Mouse (Mus musculus) kidney, postnatal 0 days (tissue): ENCODE results near the gene Smarca2. TPM values are rescaled to one million over a fixed set of nuclear protein-coding genes. Genes with fewer than 3 reads are reported as not detected.
A peak's percentile ranks its signal among the peaks of the same experiment; 100 is the strongest.

ENCODE experiments used
- ATAC-seq: fragments of 200-750 bp; cut with Nextera tagmentation; replicated peaks from 2 replicates; pipeline ENCODE4 v1.8.0; 2017; ENCODE audit warnings: low read depth, moderate number of reproducible peaks, moderate TSS enrichment, moderate library complexity; ENCODE audit not compliant: low FRiP score
- DNase-seq: peaks from one replicate; pipeline ENCODE4 v3.0.0-alpha.2; 2016; ENCODE audit warnings: low spot score
- H3K27ac ChIP-seq: fragments of 300-500 bp; sonication (generic); 2 replicates; pipeline ENCODE4 v1.5.1; 2014; ENCODE audit warnings: mild to moderate bottlenecking
- H3K27me3 ChIP-seq: fragments of 300-500 bp; sonication (generic); 2 replicates; pipeline ENCODE4 v1.6.1; 2014; ENCODE audit warnings: low read length, mixed read lengths; ENCODE audit not compliant: insufficient read depth
- H3K36me3 ChIP-seq: fragments of 300-500 bp; sonication (generic); 2 replicates; pipeline ENCODE4 v1.6.1; 2014; ENCODE audit warnings: low read length, mixed read lengths; ENCODE audit not compliant: insufficient read depth
- H3K4me1 ChIP-seq: fragments of 300-500 bp; sonication (generic); replicated peaks from 2 replicates; pipeline ENCODE4 v1.6.1; 2014; ENCODE audit warnings: antibody characterized with exemption, low read length, mixed read lengths; ENCODE audit not compliant: insufficient read depth
- H3K4me2 ChIP-seq: fragments of 300-500 bp; sonication (generic); 2 replicates; pipeline ENCODE4 v1.6.1; 2014; ENCODE audit warnings: mild to moderate bottlenecking, low read length, moderate library complexity, mixed read lengths
- H3K4me3 ChIP-seq: fragments of 300-500 bp; sonication (generic); replicated peaks from 2 replicates; pipeline ENCODE4 v1.5.1; 2014; ENCODE audit warnings: low read depth, low read length
- H3K9ac ChIP-seq: fragments of 300-500 bp; sonication (generic); 2 replicates; pipeline ENCODE4 v1.6.1; 2014; ENCODE audit warnings: low read depth, low read length
- H3K9me3 ChIP-seq: fragments of 300-500 bp; sonication (generic); replicated peaks from 2 replicates; pipeline ENCODE4 v1.6.1; 2016; ENCODE audit warnings: low read length, inconsistent platforms, mixed read lengths
- CTCF ChIP-seq: IDR thresholded peaks from 2 replicates; pipeline ENCODE4 v1.5.1; 2016; ENCODE audit warnings: antibody characterized with exemption, low read depth, mild to moderate bottlenecking, moderate library complexity
- WGBS: fragments of 180-500 bp; shearing (Covaris S2); extraction: QIAGEN DNeasy Blood & Tissue Kit; methylation state at CpG from one replicate; pipeline ENCODE4 v1.1.7; 2014; 5-methylcytosine and 5-hydroxymethylcytosine counted together
- polyA plus RNA-seq: library from polyadenylated mRNA; unstranded; fragments of >200 nt; fragmentation: Nextera tagmentation; extraction: Ambion mirVana; gene quantifications from 2 replicates; pipeline ENCODE4 v1.2.1, GENCODE M21; 2015

Gene Smarca2
- polyA plus RNA-seq, 1 experiment from 2014 or later, result 36.1 TPM

- Histone ChIP-seq H3K36me3 (0 out of 2 replicates have a peak, but pooled peaks cover 12% of the 10 kb centered on the region), H3K9ac (no peak overlapping the region), H3K27me3 (no peaks in the 10 kb centered on the region), H3K27ac (0 out of 2 replicates have a peak overlapping the region, but pooled peaks have one; percentile 63), H3K4me3 (no peak overlapping the region), H3K4me1 (peaks cover 1% of the 10 kb centered on the region; the same call in 1 of the 2 replicates), H3K4me2 (no peak overlapping the region), H3K9me3 (no peaks in the 10 kb centered on the region)
- 70% methylated on average over 13 of the region's 13 CpGs for WGBS
- DNase-seq, result no peak
- no peak for TF ChIP-seq CTCF
- no peak for ATAC-seq
Observed at GRCm38 (mm10) chr19:26759295-26759694, 154.4 kb downstream of the Smarca2 start.

- DNase-seq (no peak), ATAC-seq (no peak)
- H3K36me3 ChIP-seq, result 0 out of 2 replicates have a peak, but pooled peaks cover 12% of the 10 kb centered on the region
- TF ChIP-seq CTCF, result no peak
- H3K9ac ChIP-seq, result no peak overlapping the region
- no peak overlapping the region for H3K4me2 ChIP-seq
- no peak overlapping the region for H3K27ac ChIP-seq
- H3K27me3 ChIP-seq, result no peaks in the 10 kb centered on the region
- H3K4me1 ChIP-seq, result no peaks in the 10 kb centered on the region
- H3K9me3 ChIP-seq, result no peaks in the 10 kb centered on the region
- H3K4me3 ChIP-seq, result no peak overlapping the region
Observed at GRCm38 (mm10) chr19:26761257-26761656, 156.4 kb downstream of the Smarca2 start.

GRCm38 (mm10) chr19:26765483-26765882 is 160.6 kb downstream of the Smarca2 start:
- H3K4me2 ChIP-seq, result no peak overlapping the region
- no peak overlapping the region for H3K9ac ChIP-seq
- TF ChIP-seq CTCF, result no peak
- H3K4me1 ChIP-seq, result no peaks in the 10 kb centered on the region
- H3K36me3 ChIP-seq, result peaks cover 5% of the 10 kb centered on the region; the same call in 1 of the 2 replicates
- no peak overlapping the region for H3K27ac ChIP-seq
- no peak overlapping the region for H3K4me3 ChIP-seq
- WGBS, result 92% methylated on average over 7 of the region's 7 CpGs
- H3K9me3 ChIP-seq, result no peaks in the 10 kb centered on the region
- no peak for ATAC-seq
- no peaks in the 10 kb centered on the region for H3K27me3 ChIP-seq
- DNase-seq, result no peak

GRCm38 (mm10) chr19:26767454-26767853 is 162.6 kb downstream of the Smarca2 start:
- Histone ChIP-seq H3K36me3 (peaks cover 20% of the 10 kb centered on the region; the same call in 1 of the 2 replicates), H3K4me3 (no peak overlapping the region), H3K27ac (no peak overlapping the region), H3K27me3 (no peaks in the 10 kb centered on the region), H3K9me3 (no peaks in the 10 kb centered on the region), H3K4me1 (no peaks in the 10 kb centered on the region), H3K4me2 (no peak overlapping the region), H3K9ac (no peak overlapping the region)
- ATAC-seq (no peak), DNase-seq (no peak)
- 93% methylated on average over 13 of the region's 13 CpGs for WGBS
- no peak for TF ChIP-seq CTCF

GRCm38 (mm10) chr19:26767941-26768340 is 163.1 kb downstream of the Smarca2 start:
- DNase-seq (no peak), ATAC-seq (no peak)
- H3K4me1 ChIP-seq, result no peaks in the 10 kb centered on the region
- H3K27ac ChIP-seq, result no peak overlapping the region
- no peak overlapping the region for H3K9ac ChIP-seq
- no peak overlapping the region for H3K4me3 ChIP-seq
- TF ChIP-seq CTCF, result no peak
- WGBS, result 96% methylated on average over 6 of the region's 6 CpGs
- no peak overlapping the region for H3K4me2 ChIP-seq
- H3K36me3 ChIP-seq, result peaks cover 20% of the 10 kb centered on the region; the same call in 1 of the 2 replicates
- H3K27me3 ChIP-seq, result no peaks in the 10 kb centered on the region
- H3K9me3 ChIP-seq, result no peaks in the 10 kb centered on the region

GRCm38 (mm10) chr19:26768846-26769245 is 164.0 kb downstream of the Smarca2 start:
- Histone ChIP-seq H3K9ac (no peak overlapping the region), H3K4me1 (no peaks in the 10 kb centered on the region), H3K9me3 (no peaks in the 10 kb centered on the region), H3K4me3 (no peak overlapping the region), H3K27ac (no peak overlapping the region), H3K27me3 (no peaks in the 10 kb centered on the region), H3K36me3 (peaks cover 23% of the 10 kb centered on the region; the same call in 1 of the 2 replicates), H3K4me2 (no peak overlapping the region)
- DNase-seq, result no peak
- TF ChIP-seq CTCF, result no peak
- WGBS, result 89% methylated on average over 5 of the region's 5 CpGs
- ATAC-seq, result no peak
